Mouse (Mus musculus) thymus, postnatal 25 days (tissue): ENCODE data around the gene Rassf1.

Experiments used
- DNase-seq: peaks from one replicate; pipeline ENCODE4 v3.0.0; 2022

Rassf1 gene

DNA sequence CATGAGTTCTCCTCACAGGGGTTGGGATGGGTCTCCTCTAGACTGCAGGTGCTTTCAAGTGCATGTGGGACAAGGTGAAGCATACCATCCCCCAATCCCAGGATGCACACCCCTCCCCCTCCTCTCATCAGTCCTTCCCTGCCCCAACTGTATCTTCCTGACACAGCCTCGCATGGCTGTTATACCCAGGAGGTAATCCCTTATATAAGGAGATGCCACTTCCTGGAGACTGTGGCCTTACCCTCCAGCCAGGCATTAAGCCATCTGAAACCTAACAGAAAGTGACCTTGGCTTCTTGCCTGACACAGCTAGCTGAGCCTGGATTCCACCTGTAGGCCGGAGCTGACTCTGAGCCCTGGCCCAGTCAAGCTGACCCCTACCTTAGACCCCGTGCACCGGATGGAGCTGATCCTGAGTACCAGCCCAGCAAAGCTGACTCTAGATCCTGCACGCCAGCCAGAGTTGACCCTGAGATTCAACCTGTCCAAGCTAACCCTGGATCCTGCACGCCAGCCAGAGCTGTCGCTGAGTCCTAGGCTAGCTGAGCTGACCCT lies 31.2 kb downstream of the Rassf1 start:
- no peak for DNase-seq

- DNase-seq: no peak
These were observed 31.8 kb downstream of the Rassf1 start for GRCm38 (mm10) chr9:107583174-107583573.

- DNase-seq: no peak
These were observed 35.1 kb downstream of the Rassf1 start for GRCm38 (mm10) chr9:107586504-107586903.

DNA sequence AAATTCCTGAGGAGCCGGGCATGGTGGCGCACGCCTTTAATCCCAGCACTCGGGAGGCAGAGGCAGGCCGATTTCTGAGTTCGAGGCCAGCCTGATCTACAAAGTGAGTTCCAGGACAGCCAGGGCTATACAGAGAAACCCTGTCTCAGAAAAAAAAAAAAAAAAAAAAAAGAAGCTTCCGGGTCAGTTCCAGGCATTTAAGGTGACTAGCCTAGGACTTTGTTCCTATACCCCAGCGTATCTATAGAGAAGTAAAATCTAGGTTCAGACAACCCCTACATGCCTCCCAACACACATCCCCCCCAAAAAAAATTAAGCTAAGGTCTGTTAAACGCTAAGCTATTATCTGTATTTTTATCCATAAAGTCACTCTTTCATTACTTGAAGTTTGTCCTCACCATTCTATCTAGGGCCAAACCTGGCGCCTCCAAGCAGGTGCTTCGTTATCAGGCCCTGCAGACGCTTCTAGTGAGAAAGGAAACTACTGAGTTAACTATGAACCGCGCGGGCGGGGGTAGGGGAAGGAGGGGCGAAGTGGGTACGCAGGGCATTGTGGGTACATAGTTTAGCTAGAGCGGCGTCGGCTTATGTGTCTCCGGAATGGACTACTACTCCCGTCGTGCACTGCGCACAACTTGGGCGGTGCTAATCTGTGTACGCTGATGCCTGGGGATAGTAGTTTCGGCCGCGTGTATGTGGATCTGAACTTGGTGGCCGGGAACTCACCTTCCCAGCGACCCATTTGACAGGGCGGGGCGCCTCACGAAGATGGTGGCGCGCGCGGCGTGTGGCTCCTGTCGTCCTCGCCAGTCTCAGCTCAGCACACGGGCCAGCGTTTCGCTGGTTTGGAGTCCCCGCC lies 35.8 kb downstream of the Rassf1 start, which contains the start of gene Ifrd2:
TSS of gene Ifrd2 (plus strand) at position 669 of the 859 bp plus-strand sequence.
- DNase-seq: peak; percentile 96

DNA sequence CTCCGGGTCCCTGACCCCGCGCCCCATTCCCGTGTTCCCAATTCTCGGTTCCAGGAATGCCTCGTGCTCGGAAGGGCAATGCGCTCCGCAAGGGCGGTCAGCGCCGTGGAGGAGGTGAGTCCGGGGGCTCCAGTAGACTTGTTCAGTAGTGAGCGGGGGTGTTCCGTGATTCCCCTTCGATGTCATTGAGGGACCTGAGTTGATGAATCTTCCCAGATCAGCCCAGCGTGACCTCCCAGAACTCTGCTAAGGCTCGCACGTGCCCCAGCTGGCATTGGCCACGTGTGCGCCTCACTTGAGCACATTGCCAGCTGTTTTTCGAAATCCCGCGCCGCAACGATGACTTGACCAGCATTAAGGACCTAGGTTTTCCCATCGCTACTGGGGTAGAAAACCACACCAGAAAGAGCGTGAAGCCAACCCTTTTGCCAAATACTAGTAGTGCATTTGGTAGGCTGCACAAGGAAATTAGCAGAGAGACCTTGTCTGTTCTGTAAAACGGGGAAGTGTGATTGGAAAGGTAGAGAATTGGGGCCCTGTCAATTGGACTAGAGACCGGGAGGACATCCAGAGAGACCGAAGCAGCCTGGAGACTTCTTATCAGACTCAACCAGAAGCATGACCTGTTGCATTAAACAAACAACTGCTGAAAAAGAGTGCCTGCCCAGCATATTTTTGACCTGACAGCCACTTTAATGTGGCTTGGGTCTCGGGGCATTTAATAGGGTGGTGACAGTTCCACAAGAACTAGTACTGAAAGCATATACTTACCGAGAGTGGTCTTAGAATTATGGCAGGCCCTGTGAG lies 36.7 kb downstream of the Rassf1 start:
- no peak for DNase-seq

GRCm38 (mm10) chr9:107590058-107590772 lies 38.9 kb downstream of the Rassf1 start:
- no peak for DNase-seq

DNA sequence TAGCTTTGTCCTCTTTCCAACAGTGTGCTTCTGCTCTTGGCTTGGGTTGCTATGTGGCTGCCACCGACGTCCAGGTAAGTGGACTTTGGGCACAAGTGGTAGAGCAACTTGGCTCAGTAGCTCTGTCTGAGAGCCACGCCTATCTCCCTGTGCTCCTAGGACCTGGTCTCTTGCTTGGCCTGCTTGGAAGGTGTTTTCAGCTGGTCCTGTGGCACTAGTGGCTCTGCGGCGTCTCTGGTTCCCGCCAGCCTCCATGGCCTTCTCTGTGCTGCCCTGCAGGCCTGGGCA lies 39.4 kb downstream of the Rassf1 start:
- no peak for DNase-seq

DNA sequence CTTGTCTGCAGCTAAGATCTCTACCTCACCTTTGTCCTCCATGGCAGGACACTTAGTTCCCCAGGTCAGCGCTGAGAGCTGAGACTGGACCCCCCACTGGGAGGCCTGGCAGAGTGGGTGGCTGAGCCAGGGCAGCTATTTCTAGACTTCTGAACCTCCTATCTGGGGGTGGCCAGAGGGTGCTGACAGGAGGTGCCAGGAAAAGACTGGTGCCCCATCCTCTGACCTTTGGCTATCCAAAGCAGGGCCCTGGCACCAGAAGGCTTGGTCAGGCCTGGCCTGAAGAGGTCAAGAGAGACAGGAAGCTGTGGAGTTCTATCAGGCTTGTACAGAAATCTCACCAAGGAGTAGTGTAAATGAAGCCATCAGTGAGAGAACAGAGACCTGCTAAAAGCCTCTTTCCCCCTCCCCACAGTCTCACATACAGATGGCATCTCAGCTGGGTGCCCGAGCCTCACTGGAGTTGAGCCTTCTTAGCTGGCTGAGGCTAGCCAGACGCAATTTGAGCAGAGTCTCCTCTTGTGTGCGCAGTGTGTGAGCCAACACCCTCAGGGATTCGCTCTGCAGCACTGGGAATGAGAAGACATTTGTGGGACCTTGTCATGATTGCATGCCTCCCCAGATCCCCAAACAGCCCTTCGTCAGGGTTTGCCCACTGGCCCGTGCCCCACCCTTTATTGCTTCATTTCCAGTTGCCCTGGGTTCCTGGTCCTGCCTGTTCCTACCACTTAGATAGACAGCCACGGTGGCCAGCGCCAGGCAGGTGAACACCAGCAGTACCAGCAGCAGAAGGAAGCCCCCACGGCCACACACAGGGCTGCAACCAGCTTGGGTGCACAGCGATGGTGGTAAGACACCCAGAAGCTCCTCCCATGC lies 42.0 kb downstream of the Rassf1 start:
- no peak for DNase-seq

GRCm38 (mm10) chr9:107594281-107595062 lies 43.1 kb downstream of the Rassf1 start:
- no peak for DNase-seq

DNA sequence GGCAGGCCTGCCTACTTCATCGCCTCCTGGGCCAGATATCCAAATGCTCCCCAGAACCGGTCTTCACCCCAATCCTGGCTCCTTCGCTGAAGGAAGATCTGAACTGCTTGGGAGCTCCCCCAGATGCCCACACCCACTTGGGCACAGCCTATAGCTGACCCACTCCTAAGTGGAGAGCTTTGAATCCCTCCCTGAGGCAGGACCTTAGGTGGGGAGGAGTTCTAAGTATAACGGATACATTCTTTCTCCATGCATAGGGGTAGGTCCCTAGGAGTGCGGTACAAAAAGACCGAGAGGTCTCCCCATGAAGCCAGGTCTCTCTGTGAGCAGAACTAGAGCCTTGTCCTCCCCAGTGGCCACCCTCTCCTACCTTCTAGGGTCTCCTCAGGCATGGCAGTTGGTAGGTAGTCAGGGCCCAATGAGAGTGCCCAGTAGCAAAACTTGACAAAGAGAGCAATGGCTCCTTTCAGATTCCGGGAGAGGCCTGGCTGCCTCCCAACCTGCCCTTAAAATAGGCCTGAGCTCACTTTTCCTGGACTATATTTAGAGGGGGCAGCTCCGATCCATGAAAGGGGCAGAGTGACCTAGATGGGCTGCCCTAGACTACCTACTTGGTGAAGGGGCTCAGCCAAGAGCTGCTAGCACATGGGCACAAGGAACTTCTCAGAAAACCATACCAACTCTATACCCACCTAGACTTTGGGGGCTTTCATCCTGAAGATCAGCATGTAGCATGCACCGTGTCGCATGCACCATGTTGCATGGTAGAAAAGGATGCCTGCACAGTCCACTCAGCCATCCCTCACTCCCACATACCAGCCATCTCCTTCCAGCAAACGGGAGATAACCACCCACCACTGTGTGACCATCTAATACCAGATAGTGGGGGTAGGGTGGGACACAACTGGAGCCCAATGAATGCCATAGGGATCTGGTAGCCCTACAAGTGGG lies 45.5 kb downstream of the Rassf1 start:
- DNase-seq: no peak

- DNase-seq: no peak
These were observed 47.0 kb downstream of the Rassf1 start for GRCm38 (mm10) chr9:107598385-107598784.

DNA sequence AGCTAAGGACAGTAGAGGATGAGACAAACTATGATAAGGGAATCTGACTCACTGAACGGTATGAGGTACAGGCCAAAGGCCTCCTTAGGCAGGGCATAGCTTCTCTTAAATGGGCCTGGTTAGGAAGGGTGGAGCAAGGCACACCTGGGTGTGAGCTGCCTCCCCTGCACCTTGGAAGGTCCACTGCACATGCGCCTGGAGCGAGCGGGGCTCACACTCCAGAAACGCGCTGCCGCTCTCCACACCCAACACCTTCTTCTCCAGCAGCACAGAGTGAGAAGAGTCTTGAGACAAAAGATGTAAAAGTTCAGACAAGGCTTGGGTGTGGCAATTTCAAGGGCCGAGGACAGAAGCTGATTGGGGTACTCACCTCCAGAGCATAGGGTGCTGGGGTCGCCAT lies 48.1 kb downstream of the Rassf1 start:
- DNase-seq: no peak

- DNase-seq: no peak
These were observed 48.5 kb downstream of the Rassf1 start for GRCm38 (mm10) chr9:107599842-107600241.

DNA sequence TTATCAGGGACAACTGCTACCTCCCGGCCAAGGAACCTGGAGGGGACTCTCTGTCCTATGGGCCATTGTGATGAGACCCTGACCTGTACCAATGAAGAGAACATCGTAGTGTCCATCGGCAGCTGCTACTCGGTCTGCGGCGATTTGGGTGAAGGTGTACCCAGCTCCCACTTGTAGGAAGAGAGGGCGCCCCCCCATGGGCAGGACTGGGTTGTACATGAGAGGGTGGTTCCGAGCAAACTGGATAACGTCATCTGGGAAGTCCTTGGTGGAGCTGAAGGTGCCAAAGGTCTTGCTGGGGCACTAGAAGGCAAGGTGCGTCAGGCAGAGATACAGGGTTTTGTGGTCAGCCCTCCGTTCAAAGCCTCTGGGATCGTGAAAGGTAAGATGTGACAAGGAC lies 49.4 kb downstream of the Rassf1 start:
- DNase-seq: no peak

- no peak for DNase-seq
These were observed 49.9 kb downstream of the Rassf1 start for GRCm38 (mm10) chr9:107601275-107601674.

DNA sequence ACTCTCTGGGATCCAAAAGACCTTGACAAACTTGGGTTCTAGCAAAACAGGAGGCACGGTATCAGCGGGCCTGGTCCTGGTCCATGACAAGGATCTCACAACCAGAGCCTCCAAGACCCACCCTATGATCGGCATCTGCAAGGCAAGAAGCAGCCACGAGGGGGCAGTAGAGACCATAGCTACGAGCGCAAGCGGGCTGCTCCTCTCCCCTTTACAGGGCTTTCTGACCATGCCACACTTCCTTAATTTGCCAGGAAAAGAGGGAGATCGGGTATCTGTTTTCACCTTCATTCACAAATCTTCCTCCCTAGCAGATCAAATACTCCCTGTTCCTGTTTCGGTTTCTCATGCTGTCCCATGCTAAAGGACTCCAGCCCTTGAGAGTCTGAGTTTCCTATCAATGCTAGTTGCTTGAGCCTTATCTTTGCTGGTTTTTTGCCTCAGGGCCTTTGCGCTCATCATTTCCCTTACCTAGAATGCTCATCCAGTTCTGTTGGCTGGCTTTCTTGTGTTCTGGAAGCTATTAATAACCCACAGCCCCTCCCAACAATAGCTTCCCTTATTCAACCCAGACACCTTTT lies 50.8 kb downstream of the Rassf1 start:
- peak; percentile 92 for DNase-seq

- no peak for DNase-seq
These were observed 51.9 kb downstream of the Rassf1 start for GRCm38 (mm10) chr9:107603251-107603650.

DNA sequence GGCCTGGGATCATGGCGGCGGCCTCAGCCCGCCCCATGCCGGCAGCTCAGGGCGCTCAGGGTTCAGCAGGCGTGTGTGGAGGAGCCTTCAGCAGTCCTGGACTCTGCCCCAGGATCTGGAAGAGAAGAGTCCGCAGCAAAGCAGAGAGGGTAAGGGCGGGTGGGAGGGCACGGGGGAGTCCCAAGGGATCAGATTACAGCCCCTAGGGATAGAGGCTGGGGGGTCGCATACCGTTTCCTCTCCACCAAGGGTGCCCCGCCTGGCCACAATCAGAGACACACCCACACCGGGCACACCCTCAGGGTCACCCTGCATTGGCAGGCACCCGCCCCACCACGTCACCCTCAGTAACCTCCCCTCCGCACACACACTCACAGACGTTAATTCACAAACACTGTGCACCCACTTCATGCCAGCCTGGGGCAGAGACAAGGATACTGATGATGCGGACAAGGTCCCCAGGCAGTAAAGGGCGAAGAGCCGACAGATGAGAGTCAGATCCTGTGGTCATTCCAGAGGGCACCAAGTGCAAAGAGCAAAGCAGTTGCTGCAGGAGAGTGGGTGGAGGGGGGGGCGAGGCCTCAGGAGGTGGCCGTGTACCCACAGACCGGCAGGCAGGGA lies 53.8 kb downstream of the Rassf1 start:
- no peak for DNase-seq

GRCm38 (mm10) chr9:107606591-107606990 lies 55.2 kb downstream of the Rassf1 start:
- no peak for DNase-seq
